Mouse (Mus musculus): ENCODE measurements around the gene Mmp19. TPM values are rescaled to one million over a fixed set of nuclear protein-coding genes. Genes with fewer than 3 reads are reported as not detected.

The Mmp19 gene
- polyA plus RNA-seq, 1 experiment from 2014 or later, result 1.1 TPM

Other genes with a start within 250 kb of the Mmp19 start
- gene Zc3h10, start 243.1 kb upstream of the Mmp19 start, polyA plus RNA-seq (2014; fragmentation: Nextera tagmentation; extraction: Ambion mirVana), result 7.3 and 8.2 TPM in 2 replicates
- gene Rpl41, start 241.6 kb upstream of the Mmp19 start, polyA plus RNA-seq (2014; fragmentation: Nextera tagmentation; extraction: Ambion mirVana), result 2,755 and 3,168 TPM in 2 replicates
- 123 TPM in 2 replicates for gene Pa2g4, start 224.9 kb upstream of the Mmp19 start, polyA plus RNA-seq (2014; fragmentation: Nextera tagmentation; extraction: Ambion mirVana)
- gene Erbb3, start 201.3 kb upstream of the Mmp19 start, polyA plus RNA-seq (2014; fragmentation: Nextera tagmentation; extraction: Ambion mirVana), result 2.9 and 3.5 TPM in 2 replicates
- 540 and 605 TPM in 2 replicates for gene Rps26, start 164.2 kb upstream of the Mmp19 start, polyA plus RNA-seq (2014; fragmentation: Nextera tagmentation; extraction: Ambion mirVana)
- gene Ikzf4, start 144.9 kb upstream of the Mmp19 start, polyA plus RNA-seq (2014; fragmentation: Nextera tagmentation; extraction: Ambion mirVana), result 1.5 and 1.8 TPM in 2 replicates
- 9.9 and 11.4 TPM in 2 replicates for gene Suox, start 116.8 kb upstream of the Mmp19 start, polyA plus RNA-seq (2014; fragmentation: Nextera tagmentation; extraction: Ambion mirVana)
- gene Rab5b, start 94.6 kb upstream of the Mmp19 start, polyA plus RNA-seq (2014; fragmentation: Nextera tagmentation; extraction: Ambion mirVana), result 56.7 and 58.3 TPM in 2 replicates
- 3.6 and 4.7 TPM in 2 replicates for gene Pmel, start 86.7 kb upstream of the Mmp19 start, polyA plus RNA-seq (2014; fragmentation: Nextera tagmentation; extraction: Ambion mirVana)
- 89.2 and 90.3 TPM in 2 replicates for gene Cdk2, start 85.9 kb upstream of the Mmp19 start, polyA plus RNA-seq (2014; fragmentation: Nextera tagmentation; extraction: Ambion mirVana)
- gene Dgka, start 46.1 kb upstream of the Mmp19 start, polyA plus RNA-seq (2014; fragmentation: Nextera tagmentation; extraction: Ambion mirVana), result 5.4 and 7.1 TPM in 2 replicates
- gene Pym1, start 43.0 kb upstream of the Mmp19 start, polyA plus RNA-seq (2014; fragmentation: Nextera tagmentation; extraction: Ambion mirVana), result 16.0 and 18.3 TPM in 2 replicates
- 28.2 and 31.0 TPM in 2 replicates for gene Dnajc14, start 13.2 kb downstream of the Mmp19 start, polyA plus RNA-seq (2014; fragmentation: Nextera tagmentation; extraction: Ambion mirVana)
- gene Tmem198b, start 13.5 kb downstream of the Mmp19 start, polyA plus RNA-seq (2014; fragmentation: Nextera tagmentation; extraction: Ambion mirVana), result 16.6 and 18.2 TPM in 2 replicates
- gene Sarnp, start 26.4 kb downstream of the Mmp19 start, polyA plus RNA-seq (2014; fragmentation: Nextera tagmentation; extraction: Ambion mirVana), result 157 and 168 TPM in 2 replicates
- gene Ormdl2, start 30.7 kb downstream of the Mmp19 start, polyA plus RNA-seq (2014; fragmentation: Nextera tagmentation; extraction: Ambion mirVana), result 41.4 and 46.1 TPM in 2 replicates
- 2.3 and 3.4 TPM in 2 replicates for gene Gdf11, start 100.8 kb downstream of the Mmp19 start, polyA plus RNA-seq (2014; fragmentation: Nextera tagmentation; extraction: Ambion mirVana)
- 363 and 394 TPM in 2 replicates for gene Cd63, start 110.1 kb downstream of the Mmp19 start, polyA plus RNA-seq (2014; fragmentation: Nextera tagmentation; extraction: Ambion mirVana)
- 7.7 and 11.5 TPM in 2 replicates for gene Rdh5, start 132.0 kb downstream of the Mmp19 start, polyA plus RNA-seq (2014; fragmentation: Nextera tagmentation; extraction: Ambion mirVana)
- gene Bloc1s1, start 133.1 kb downstream of the Mmp19 start, polyA plus RNA-seq (2014; fragmentation: Nextera tagmentation; extraction: Ambion mirVana), result 239 and 251 TPM in 2 replicates
- 3.7 and 3.9 TPM in 2 replicates for gene Itga7, start 142.9 kb downstream of the Mmp19 start, polyA plus RNA-seq (2014; fragmentation: Nextera tagmentation; extraction: Ambion mirVana)
- gene Mettl7b, start 170.1 kb downstream of the Mmp19 start, polyA plus RNA-seq (2014; fragmentation: Nextera tagmentation; extraction: Ambion mirVana), result 0.32 TPM in 1 of 2 replicates, not detected in the other
- not detected in 2 replicates for gene Olfr9, start 198.5 kb downstream of the Mmp19 start, polyA plus RNA-seq (2014; fragmentation: Nextera tagmentation; extraction: Ambion mirVana)
- not detected in 2 replicates for gene Olfr763, start 219.9 kb downstream of the Mmp19 start, polyA plus RNA-seq (2014; fragmentation: Nextera tagmentation; extraction: Ambion mirVana)
- gene Olfr764-ps1, start 249.0 kb downstream of the Mmp19 start, polyA plus RNA-seq (2014; fragmentation: Nextera tagmentation; extraction: Ambion mirVana), result not detected in 2 replicates

Measured in heart, embryonic 14.5 days (tissue).